Mouse (Mus musculus): ENCODE results near the gene Gm28729. TPM values are rescaled to one million over a fixed set of nuclear protein-coding genes. Genes with fewer than 3 reads are reported as not detected.

Gene Gm28729
- total and polyA plus RNA-seq, 2 experiments from 2014 or later, result 0.33 to 0.52 TPM

- TF ChIP-seq CTCF (IDR thresholded peaks at IDR 0.05; ENCODE audit: low read depth), result no peak
- Histone ChIP-seq H3K27me3 (ENCODE audit: insufficient read depth, low read length) (no peaks in the 10 kb centered on the region), H3K9me3 (ENCODE audit: low read length) (no peaks in the 10 kb centered on the region), H3K4me1 (ENCODE audit: insufficient read depth) (0 out of 2 replicates have a peak, but pooled peaks cover 1% of the 10 kb centered on the region), H3K27ac (ENCODE audit: low read depth, low read length) (no peak overlapping the region), H3K9ac (no peak overlapping the region), H3K4me3 (ENCODE audit: low read depth, low read length) (no peak overlapping the region), H3K36me3 (ENCODE audit: insufficient read depth) (no peaks in the 10 kb centered on the region; the same call in 1 of the 2 replicates), H3K4me2 (ENCODE audit: low read depth) (no peak overlapping the region)
- no peak for DNase-seq
- no peak for ATAC-seq
- 71% methylated on average over 6 of the region's 6 CpGs for WGBS
Observed at GRCm38 (mm10) chr9:96535431-96535830, 10.4 kb upstream of the Gm28729 start.

- no peaks in the 10 kb centered on the region for H3K9me3 ChIP-seq (ENCODE audit: low read length)
- H3K9ac ChIP-seq, result no peak overlapping the region
- WGBS, result 89% methylated on average over 4 of the region's 4 CpGs
- H3K36me3 ChIP-seq (ENCODE audit: insufficient read depth), result no peaks in the 10 kb centered on the region
- no peak overlapping the region for H3K4me3 ChIP-seq (ENCODE audit: low read depth, low read length)
- no peak overlapping the region for H3K27ac ChIP-seq (ENCODE audit: low read depth, low read length)
- H3K4me1 ChIP-seq (ENCODE audit: insufficient read depth), result 0 out of 2 replicates have a peak, but pooled peaks cover 3% of the 10 kb centered on the region
- no peak for DNase-seq
- H3K27me3 ChIP-seq (ENCODE audit: insufficient read depth, low read length), result no peaks in the 10 kb centered on the region
- no peak overlapping the region for H3K4me2 ChIP-seq (ENCODE audit: low read depth)
- ATAC-seq, result no peak
- TF ChIP-seq CTCF (IDR thresholded peaks at IDR 0.05; ENCODE audit: low read depth), result no peak
Observed at GRCm38 (mm10) chr9:96534256-96534655, 9.2 kb upstream of the Gm28729 start.

- H3K9me3 ChIP-seq (ENCODE audit: low read length), result no peaks in the 10 kb centered on the region
- ATAC-seq (no peak), DNase-seq (no peak)
- H3K27me3 ChIP-seq (ENCODE audit: insufficient read depth, low read length), result no peaks in the 10 kb centered on the region
- 87% methylated on average over 6 of the region's 6 CpGs for WGBS
- H3K4me3 ChIP-seq (ENCODE audit: low read depth, low read length), result no peak overlapping the region
- H3K27ac ChIP-seq (ENCODE audit: low read depth, low read length), result no peak overlapping the region
- no peaks in the 10 kb centered on the region for H3K36me3 ChIP-seq (ENCODE audit: insufficient read depth)
- TF ChIP-seq CTCF (IDR thresholded peaks at IDR 0.05; ENCODE audit: low read depth), result no peak
- 0 out of 2 replicates have a peak, but pooled peaks cover 3% of the 10 kb centered on the region for H3K4me1 ChIP-seq (ENCODE audit: insufficient read depth)
- H3K4me2 ChIP-seq (ENCODE audit: low read depth), result no peak overlapping the region
- no peak overlapping the region for H3K9ac ChIP-seq
Observed at GRCm38 (mm10) chr9:96533476-96533875, 8.4 kb upstream of the Gm28729 start.

GRCm38 (mm10) chr9:96532531-96532930 is 7.5 kb upstream of the Gm28729 start:
- Histone ChIP-seq H3K27ac (ENCODE audit: low read depth, low read length) (no peak overlapping the region), H3K9ac (no peak overlapping the region), H3K36me3 (ENCODE audit: insufficient read depth) (no peaks in the 10 kb centered on the region), H3K9me3 (ENCODE audit: low read length) (no peaks in the 10 kb centered on the region), H3K4me2 (ENCODE audit: low read depth) (no peak overlapping the region), H3K4me1 (ENCODE audit: insufficient read depth) (0 out of 2 replicates have a peak, but pooled peaks cover 3% of the 10 kb centered on the region), H3K27me3 (ENCODE audit: insufficient read depth, low read length) (no peaks in the 10 kb centered on the region), H3K4me3 (ENCODE audit: low read depth, low read length) (no peak overlapping the region)
- TF ChIP-seq CTCF (IDR thresholded peaks at IDR 0.05; ENCODE audit: low read depth), result no peak
- 71% methylated on average over 4 of the region's 4 CpGs for WGBS
- DNase-seq (no peak), ATAC-seq (no peak)

- H3K4me3 ChIP-seq (ENCODE audit: low read depth, low read length), result no peak overlapping the region
- WGBS, result 38% methylated on average over 11 of the region's 11 CpGs
- H3K9me3 ChIP-seq (ENCODE audit: low read length), result no peaks in the 10 kb centered on the region
- 0 out of 2 replicates have a peak, but pooled peaks cover 3% of the 10 kb centered on the region for H3K4me1 ChIP-seq (ENCODE audit: insufficient read depth)
- no peaks in the 10 kb centered on the region for H3K27me3 ChIP-seq (ENCODE audit: insufficient read depth, low read length)
- no peak overlapping the region for H3K9ac ChIP-seq
- ATAC-seq (no peak), DNase-seq (no peak)
- H3K27ac ChIP-seq (ENCODE audit: low read depth, low read length), result no peak overlapping the region
- no peak for TF ChIP-seq CTCF (IDR thresholded peaks at IDR 0.05; ENCODE audit: low read depth)
- H3K36me3 ChIP-seq (ENCODE audit: insufficient read depth), result no peaks in the 10 kb centered on the region
- no peak overlapping the region; the same call in 1 of the 2 replicates for H3K4me2 ChIP-seq (ENCODE audit: low read depth)
Observed at GRCm38 (mm10) chr9:96530674-96531081, 5.6 kb upstream of the Gm28729 start.

GRCm38 (mm10) chr9:96529961-96530673 is 5.1 kb upstream of the Gm28729 start:
- H3K27me3 ChIP-seq (ENCODE audit: insufficient read depth, low read length), result no peaks in the 10 kb centered on the region
- H3K27ac ChIP-seq (ENCODE audit: low read depth, low read length), result no peak overlapping the region
- 0 out of 2 replicates have a peak, but pooled peaks cover 3% of the 10 kb centered on the region for H3K4me1 ChIP-seq (ENCODE audit: insufficient read depth)
- no peak for DNase-seq
- no peaks in the 10 kb centered on the region for H3K9me3 ChIP-seq (ENCODE audit: low read length)
- no peaks in the 10 kb centered on the region for H3K36me3 ChIP-seq (ENCODE audit: insufficient read depth)
- no peak overlapping the region for H3K9ac ChIP-seq
- 51% methylated on average over 10 of the region's 10 CpGs for WGBS
- no peak overlapping the region; the same call in 1 of the 2 replicates for H3K4me2 ChIP-seq (ENCODE audit: low read depth)
- TF ChIP-seq CTCF (IDR thresholded peaks at IDR 0.05; ENCODE audit: low read depth), result no peak
- no peak overlapping the region for H3K4me3 ChIP-seq (ENCODE audit: low read depth, low read length)
- ATAC-seq, result no peak

GRCm38 (mm10) chr9:96526011-96526410 is 947 bp upstream of the Gm28729 start:
- no peak for TF ChIP-seq CTCF (IDR thresholded peaks at IDR 0.05; ENCODE audit: low read depth)
- DNase-seq, result no peak
- no peaks in the 10 kb centered on the region for H3K9me3 ChIP-seq (ENCODE audit: low read length)
- no peak for ATAC-seq
- no peak overlapping the region for H3K4me3 ChIP-seq (ENCODE audit: low read depth, low read length)
- H3K9ac ChIP-seq, result no peak overlapping the region
- no peaks in the 10 kb centered on the region for H3K27me3 ChIP-seq (ENCODE audit: insufficient read depth, low read length)
- 0 out of 2 replicates have a peak, but pooled peaks cover 3% of the 10 kb centered on the region for H3K4me1 ChIP-seq (ENCODE audit: insufficient read depth)
- no peaks in the 10 kb centered on the region for H3K36me3 ChIP-seq (ENCODE audit: insufficient read depth)
- WGBS, result 83% methylated on average over 4 of the region's 4 CpGs
- H3K27ac ChIP-seq (ENCODE audit: low read depth, low read length), result no peak overlapping the region
- no peak overlapping the region for H3K4me2 ChIP-seq (ENCODE audit: low read depth)
